Comparison of ENCODE assay signal across 16 mouse cellular contexts in genomic region chr9:122320626-122321025, GRCm38 (mm10).
"Had no signal": no experiment of that assay in that cellular context is flagged by ENCODE, and none has a peak within 500 bp of the region (broad histone marks: within the 10 kb centered on the region; RNA-seq: fewer than 3 reads in every experiment).

No protein-coding gene starts in this region.

- H3K27me3 ChIP-seq: limb, embryonic 12.5 days; liver, embryonic 13.5 days; midbrain, embryonic 15.5 days; neural tube, embryonic 13.5 days; stomach, embryonic 15.5 days had no signal

- DNase-seq: kidney, adult 11 months; kidney, adult 9 months; kidney, postnatal 36 days; layer of hippocampus, adult 9-11 months; layer of hippocampus, postnatal 36 days; liver, embryonic 13.5 days; retina, postnatal 1 day had no signal

- H3K9me3 ChIP-seq: limb, embryonic 12.5 days; liver, embryonic 13.5 days; midbrain, embryonic 15.5 days; neural tube, embryonic 13.5 days; stomach, embryonic 15.5 days had no signal

- H3K27ac ChIP-seq: hindbrain, postnatal 0 days; kidney, postnatal 0 days; limb, embryonic 12.5 days; liver, embryonic 13.5 days; macrophage; midbrain, embryonic 15.5 days; neural tube, embryonic 13.5 days; stomach, embryonic 15.5 days had no signal

- H3K9ac ChIP-seq: limb, embryonic 12.5 days; liver, embryonic 13.5 days; midbrain, embryonic 15.5 days; neural tube, embryonic 13.5 days; stomach, embryonic 15.5 days had no signal

- H3K4me3 ChIP-seq: limb, embryonic 12.5 days; liver, embryonic 13.5 days; megakaryocyte, embryonic 14.5 days; midbrain, embryonic 15.5 days; neural tube, embryonic 13.5 days; stomach, embryonic 15.5 days had no signal

- H3K4me2 ChIP-seq: limb, embryonic 12.5 days; liver, embryonic 13.5 days; midbrain, embryonic 11.5 days; midbrain, embryonic 15.5 days; neural tube, embryonic 13.5 days; stomach, embryonic 15.5 days had no signal

- H3K4me1 ChIP-seq: limb, embryonic 12.5 days; liver, embryonic 13.5 days; megakaryocyte, embryonic 14.5 days; midbrain, embryonic 15.5 days; neural tube, embryonic 13.5 days; stomach, embryonic 15.5 days had no signal

- H3K36me3 ChIP-seq: limb, embryonic 12.5 days; liver, embryonic 13.5 days; midbrain, embryonic 15.5 days; neural tube, embryonic 13.5 days; stomach, embryonic 15.5 days had no signal

- ATAC-seq: hindbrain, postnatal 0 days; midbrain, embryonic 15.5 days had no signal
